11 mouse cellular contexts compared by ENCODE assay signal in the genomic region with DNA sequence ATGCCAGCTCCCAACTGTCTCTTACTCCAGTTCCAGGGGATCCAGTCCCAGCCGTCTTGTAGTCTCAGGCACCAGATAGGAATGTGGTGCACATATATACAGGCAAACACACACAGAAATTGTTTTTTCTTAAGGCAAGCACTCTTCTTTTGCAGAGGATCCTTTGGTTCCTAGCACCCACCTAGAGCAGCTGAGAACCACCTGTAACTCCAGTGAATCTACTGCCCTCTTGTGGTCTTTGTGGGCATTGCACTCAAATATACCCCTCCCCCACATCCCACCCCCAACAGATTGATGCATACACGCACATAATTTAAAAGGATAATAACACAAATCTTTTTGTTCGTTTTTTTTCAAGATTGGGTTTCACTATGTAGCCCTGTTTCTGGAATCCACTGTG. TPM values are rescaled to one million over a fixed set of nuclear protein-coding genes. Genes with fewer than 3 reads are reported as not detected.
DNase-seq lines count a peak whose midpoint lies in the region; ATAC-seq and TF ChIP-seq lines count a peak whose summit lies in the region.
"Had no signal": no experiment of that assay in that cellular context is flagged by ENCODE, and none has a peak within 500 bp of the region (broad histone marks: within the 10 kb centered on the region; RNA-seq: fewer than 3 reads in every experiment).

No protein-coding gene starts in this region.

- TF ChIP-seq CTCF in spleen, adult 2 months (IDR thresholded peaks at IDR 0.05; ENCODE audit: extremely low read depth, insufficient read depth, insufficient read length, insufficient replicate concordance), result peak; percentile 42; the same call in 1 of the 2 replicates
- 0 out of 2 replicates have a peak, but pooled peaks have one; percentile 12 for TF ChIP-seq CTCF in bone marrow macrophage, adult 2 months (IDR thresholded peaks at IDR 0.05; ENCODE audit: low read depth, low read length)
- TF ChIP-seq CTCF in stomach, postnatal 0 days (IDR thresholded peaks at IDR 0.05; ENCODE audit: low read depth), result peak; percentile 70

- no peak overlapping the region for H3K9ac ChIP-seq in hindbrain, embryonic 11.5 days (ENCODE audit: low read depth, low read length)
- no peak overlapping the region for H3K9ac ChIP-seq in hindbrain, embryonic 12.5 days
- H3K9ac ChIP-seq in stomach, postnatal 0 days (ENCODE audit: low read length), result no peak overlapping the region
- H3K9ac ChIP-seq: liver, embryonic 15.5 days had no signal

- TF ChIP-seq EP300 in stomach, postnatal 0 days (optimal IDR thresholded peaks at IDR 0.05), result no peak

- no peaks in the 10 kb centered on the region for H3K9me3 ChIP-seq in hindbrain, embryonic 11.5 days (ENCODE audit: control insufficient read depth, low read length)
- H3K9me3 ChIP-seq in hindbrain, embryonic 12.5 days (replicated peaks), result no peaks in the 10 kb centered on the region
- H3K9me3 ChIP-seq in stomach, postnatal 0 days (ENCODE audit: control insufficient read depth, low read length), result no peaks in the 10 kb centered on the region
- H3K9me3 ChIP-seq: liver, embryonic 15.5 days had no signal

- H3K4me1 ChIP-seq in hindbrain, embryonic 11.5 days (replicated peaks; ENCODE audit: control insufficient read depth, insufficient read depth, low read length), result no peaks in the 10 kb centered on the region
- H3K4me1 ChIP-seq in hindbrain, embryonic 12.5 days, result peaks cover 15% of the 10 kb centered on the region; the same call in 1 of the 2 replicates
- no peaks in the 10 kb centered on the region for H3K4me1 ChIP-seq in spleen, adult 2 months (ENCODE audit: control insufficient read depth, insufficient read depth, insufficient read length)
- H3K4me1 ChIP-seq in bone marrow macrophage, adult 2 months (ENCODE audit: control insufficient read depth, insufficient read depth, low read length), result peaks cover 2% of the 10 kb centered on the region; the same call in 1 of the 2 replicates
- no peaks in the 10 kb centered on the region for H3K4me1 ChIP-seq in stomach, postnatal 0 days (replicated peaks; ENCODE audit: control insufficient read depth, insufficient read depth)
- H3K4me1 ChIP-seq: liver, embryonic 15.5 days had no signal

- no peak for ATAC-seq in hindbrain, embryonic 11.5 days (ENCODE audit: low FRiP score)
- ATAC-seq in hindbrain, embryonic 12.5 days (ENCODE audit: low FRiP score), result no peak
- no peak for ATAC-seq in stomach, postnatal 0 days (ENCODE audit: low FRiP score, low TSS enrichment)

- no peaks in the 10 kb centered on the region for H3K27me3 ChIP-seq in hindbrain, embryonic 11.5 days (ENCODE audit: control insufficient read depth, insufficient read depth, low read length)
- no peaks in the 10 kb centered on the region for H3K27me3 ChIP-seq in hindbrain, embryonic 12.5 days
- H3K27me3 ChIP-seq in spleen, adult 2 months (ENCODE audit: control insufficient read depth, insufficient read depth, low read length), result no peaks in the 10 kb centered on the region
- H3K27me3 ChIP-seq in stomach, postnatal 0 days (ENCODE audit: control insufficient read depth, insufficient read depth, low read length), result no peaks in the 10 kb centered on the region
- H3K27me3 ChIP-seq: liver, embryonic 15.5 days had no signal

- H3K4me2 ChIP-seq in hindbrain, embryonic 11.5 days (replicated peaks; ENCODE audit: low read depth, low read length), result no peak overlapping the region
- H3K4me2 ChIP-seq in hindbrain, embryonic 12.5 days (replicated peaks), result no peak overlapping the region
- H3K4me2 ChIP-seq in stomach, postnatal 0 days (replicated peaks; ENCODE audit: low read depth), result no peak overlapping the region
- H3K4me2 ChIP-seq: liver, embryonic 15.5 days had no signal

- H3K4me3 ChIP-seq in hindbrain, embryonic 11.5 days (ENCODE audit: low read depth, low read length), result no peak overlapping the region
- H3K4me3 ChIP-seq in hindbrain, embryonic 12.5 days, result no peak overlapping the region
- no peak overlapping the region for H3K4me3 ChIP-seq in spleen, adult 2 months (ENCODE audit: extremely low read depth, insufficient read depth, insufficient read length)
- H3K4me3 ChIP-seq in bone marrow macrophage, adult 2 months (ENCODE audit: insufficient read depth, low read length), result no peak overlapping the region
- no peak overlapping the region for H3K4me3 ChIP-seq in stomach, postnatal 0 days (ENCODE audit: low read depth, low read length)
- H3K4me3 ChIP-seq: liver, embryonic 15.5 days had no signal

- no peak for TF ChIP-seq POLR2A in spleen, adult 2 months (IDR thresholded peaks at IDR 0.05; ENCODE audit: low read depth, low read length)
- no peak for TF ChIP-seq POLR2A in bone marrow macrophage, adult 2 months (IDR thresholded peaks at IDR 0.05; ENCODE audit: borderline replicate concordance, low read depth, low read length)

- peak; percentile 58 for DNase-seq in hindbrain, embryonic 11.5 days (ENCODE audit: low spot score)
- DNase-seq in spleen, adult 2 months (ENCODE audit: low read depth in 1 of 2, low spot score in 2 of 2), result no peak
- DNase-seq in spleen, adult 18-20 months, result no peak
- DNase-seq in stomach, postnatal 0 days (ENCODE audit: low spot score), result no peak
- no peak for DNase-seq in adrenal gland, adult 18-20 months (ENCODE audit: low spot score in 2 of 2)
- DNase-seq in cerebellum, adult 11 months, result no peak
- DNase-seq: heart, postnatal 10 days; thymus, postnatal 36 days had no signal

- H3K36me3 ChIP-seq in hindbrain, embryonic 11.5 days (ENCODE audit: control insufficient read depth, insufficient read depth, low read length), result no peaks in the 10 kb centered on the region
- no peaks in the 10 kb centered on the region for H3K36me3 ChIP-seq in hindbrain, embryonic 12.5 days
- no peaks in the 10 kb centered on the region for H3K36me3 ChIP-seq in spleen, adult 2 months (ENCODE audit: control insufficient read depth, insufficient read depth, low read length)
- no peaks in the 10 kb centered on the region for H3K36me3 ChIP-seq in stomach, postnatal 0 days (ENCODE audit: control insufficient read depth, insufficient read depth, low read length)
- H3K36me3 ChIP-seq: liver, embryonic 15.5 days had no signal

- 56% methylated on average over 3 of the region's 3 CpGs for WGBS in hindbrain, embryonic 11.5 days
- WGBS in hindbrain, embryonic 12.5 days, result 64% methylated on average over 3 of the region's 3 CpGs
- 87% methylated on average over 3 of the region's 3 CpGs for WGBS in spleen, adult 2 months
- WGBS in stomach, postnatal 0 days, result 67% methylated on average over 3 of the region's 3 CpGs

- no peak overlapping the region for H3K27ac ChIP-seq in hindbrain, embryonic 11.5 days (ENCODE audit: low read depth, low read length)
- H3K27ac ChIP-seq in hindbrain, embryonic 12.5 days, result no peak overlapping the region
- H3K27ac ChIP-seq in spleen, adult 2 months (ENCODE audit: insufficient read depth, low read length), result no peak overlapping the region
- no peak overlapping the region for H3K27ac ChIP-seq in bone marrow macrophage, adult 2 months (ENCODE audit: insufficient read depth, low read depth, low read length)
- no peak overlapping the region for H3K27ac ChIP-seq in stomach, postnatal 0 days (replicated peaks)
- H3K27ac ChIP-seq: liver, embryonic 15.5 days had no signal

RNA-seq across cellular contexts. Expression of gene Ppp1r35, which starts 12.4 kb away (rescaled TPM):
- 64.9 and 78.4 TPM in 2 replicates for polyA plus RNA-seq in hindbrain, embryonic 11.5 days (2014; fragmentation: Nextera tagmentation; extraction: Ambion mirVana)
- polyA plus RNA-seq in hindbrain, embryonic 12.5 days (2016; fragmentation: Nextera tagmentation; extraction: Ambion mirVana), result 55.1 and 59.7 TPM in 2 replicates
- polyA plus RNA-seq in spleen, adult 2 months (2012; rRNA removed), result 43.9 and 55.3 TPM in 2 replicates
- polyA plus RNA-seq in bone marrow macrophage, adult 2 months (2012; ENCODE audit: insufficient read depth, insufficient read length, missing spikeins), result 28.3 and 36.2 TPM in 2 replicates
- polyA plus RNA-seq in stomach, postnatal 0 days (2015; fragmentation: Nextera tagmentation; extraction: Ambion mirVana), result 16.8 and 17.2 TPM in 2 replicates
- 10 to 100 TPM; 23.7 to 24.6 TPM for total RNA-seq in adrenal gland, adult 18-20 months (2021)

RNA-seq across cellular contexts. Expression of gene Tsc22d4, which starts 20.7 kb away (rescaled TPM):
- polyA plus RNA-seq in hindbrain, embryonic 11.5 days (2014; fragmentation: Nextera tagmentation; extraction: Ambion mirVana), result 56.4 and 64.0 TPM in 2 replicates
- polyA plus RNA-seq in hindbrain, embryonic 12.5 days (2016; fragmentation: Nextera tagmentation; extraction: Ambion mirVana), result 81.8 and 82.9 TPM in 2 replicates
- polyA plus RNA-seq in spleen, adult 2 months (2012; rRNA removed), result 133 and 180 TPM in 2 replicates
- polyA plus RNA-seq in bone marrow macrophage, adult 2 months (2012; ENCODE audit: insufficient read depth, insufficient read length, missing spikeins), result 179 and 198 TPM in 2 replicates
- 100 and 110 TPM in 2 replicates for polyA plus RNA-seq in stomach, postnatal 0 days (2015; fragmentation: Nextera tagmentation; extraction: Ambion mirVana)
- 10 to 100 TPM; 72.5 to 80.5 TPM for total RNA-seq in adrenal gland, adult 18-20 months (2021)

RNA-seq across cellular contexts. Expression of gene Mepce, which starts 21.2 kb away (rescaled TPM):
- polyA plus RNA-seq in hindbrain, embryonic 11.5 days (2014; fragmentation: Nextera tagmentation; extraction: Ambion mirVana), result 9.9 and 14.9 TPM in 2 replicates
- 11.0 and 14.8 TPM in 2 replicates for polyA plus RNA-seq in hindbrain, embryonic 12.5 days (2016; fragmentation: Nextera tagmentation; extraction: Ambion mirVana)
- 36.9 and 44.4 TPM in 2 replicates for polyA plus RNA-seq in spleen, adult 2 months (2012; rRNA removed)
- polyA plus RNA-seq in bone marrow macrophage, adult 2 months (2012; ENCODE audit: insufficient read depth, insufficient read length, missing spikeins), result 31.3 and 35.4 TPM in 2 replicates
- 5.8 and 6.8 TPM in 2 replicates for polyA plus RNA-seq in stomach, postnatal 0 days (2015; fragmentation: Nextera tagmentation; extraction: Ambion mirVana)
- total RNA-seq in adrenal gland, adult 18-20 months (2021), result 10 to 100 TPM; 39.9 to 44.6 TPM

RNA-seq across cellular contexts. Expression of gene Zcwpw1, which starts 21.3 kb away (rescaled TPM):
- 13.5 and 17.2 TPM in 2 replicates for polyA plus RNA-seq in hindbrain, embryonic 11.5 days (2014; fragmentation: Nextera tagmentation; extraction: Ambion mirVana)
- polyA plus RNA-seq in hindbrain, embryonic 12.5 days (2016; fragmentation: Nextera tagmentation; extraction: Ambion mirVana), result 19.5 and 20.1 TPM in 2 replicates
- polyA plus RNA-seq in spleen, adult 2 months (2012; rRNA removed), result 1.6 and 2.4 TPM in 2 replicates
- polyA plus RNA-seq in bone marrow macrophage, adult 2 months (2012; ENCODE audit: insufficient read depth, insufficient read length, missing spikeins), result 6.1 TPM in 2 replicates
- polyA plus RNA-seq in stomach, postnatal 0 days (2015; fragmentation: Nextera tagmentation; extraction: Ambion mirVana), result 2.6 and 2.7 TPM in 2 replicates
- total RNA-seq in adrenal gland, adult 18-20 months (2021), result 1 to 10 TPM; 2.3 to 2.4 TPM

RNA-seq across cellular contexts. Expression of gene Nyap1, which starts 24.9 kb away (rescaled TPM):
- polyA plus RNA-seq in hindbrain, embryonic 11.5 days (2014; fragmentation: Nextera tagmentation; extraction: Ambion mirVana), result 2.9 and 5.3 TPM in 2 replicates
- polyA plus RNA-seq in hindbrain, embryonic 12.5 days (2016; fragmentation: Nextera tagmentation; extraction: Ambion mirVana), result 20.9 and 22.2 TPM in 2 replicates
- polyA plus RNA-seq in spleen, adult 2 months (2012; rRNA removed), result 1.2 and 1.9 TPM in 2 replicates
- 1.5 and 1.9 TPM in 2 replicates for polyA plus RNA-seq in bone marrow macrophage, adult 2 months (2012; ENCODE audit: insufficient read depth, insufficient read length, missing spikeins)
- 1.0 TPM in 2 replicates for polyA plus RNA-seq in stomach, postnatal 0 days (2015; fragmentation: Nextera tagmentation; extraction: Ambion mirVana)
- total RNA-seq in adrenal gland, adult 18-20 months (2021), result 1 to 10 TPM; 4.2 to 4.7 TPM

Comparison
In these comparisons a context has a peak if more than half of its experiments do, and no peak if none do; other contexts are left out.
1. CTCF ChIP-seq: peak in every context shown above with its lines; median percentile 70 in stomach, postnatal 0 days; 42 in spleen, adult 2 months; 12 in bone marrow macrophage, adult 2 months.